Mouse (Mus musculus): Measurements from ENCODE around the gene Krtap6-2. TPM values are rescaled to one million over a fixed set of nuclear protein-coding genes. Genes with fewer than 3 reads are reported as not detected.

The Krtap6-2 gene
- not detected in 2 replicates for polyA plus RNA-seq (2012; rRNA removed)
- polyA plus RNA-seq (2014; fragmentation: Nextera tagmentation; extraction: Ambion mirVana), result not detected in 2 replicates

GRCm38 (mm10) chr16:89420011-89420410 is at the start of gene Krtap6-2:
TSS of gene Krtap6-2 (minus strand) at chr16:89420111.
- TF ChIP-seq POLR2A (IDR thresholded peaks at IDR 0.05; ENCODE audit: borderline replicate concordance, extremely low read depth, insufficient read depth, insufficient read length), result no peak
- Histone ChIP-seq H3K9ac (ENCODE audit: low read depth, low read length, severe bottlenecking) (no peak within 1 kb of the TSS), H3K27me3 (ENCODE audit: control insufficient read depth, insufficient read depth, low read length) (no peaks in the 10 kb centered on the region), H3K4me2 (replicated peaks; ENCODE audit: low read depth, low read length, severe bottlenecking) (no peak within 1 kb of the TSS), H3K36me3 (ENCODE audit: control insufficient read depth, insufficient read depth, low read length) (no peaks in the 10 kb centered on the region), H3K27ac (replicated peaks; ENCODE audit: low read depth, low read length) (no peak within 1 kb of the TSS), H3K4me3 (replicated peaks; ENCODE audit: low read length) (no peak within 1 kb of the TSS), H3K4me1 (ENCODE audit: control insufficient read depth, insufficient read depth, low read length) (no peaks in the 10 kb centered on the region), H3K9me3 (ENCODE audit: control insufficient read depth, low read length) (no peaks in the 10 kb centered on the region)
- no peak for DNase-seq (ENCODE audit: low spot score)
- 89% methylated on average over 3 of the region's 3 CpGs for WGBS
- ATAC-seq (ENCODE audit: low FRiP score, low read depth), result no peak

- no peaks in the 10 kb centered on the region for H3K36me3 ChIP-seq (ENCODE audit: control insufficient read depth, insufficient read depth, low read length)
- H3K27me3 ChIP-seq (ENCODE audit: control insufficient read depth, insufficient read depth, low read length), result no peaks in the 10 kb centered on the region
- no peak for TF ChIP-seq POLR2A (IDR thresholded peaks at IDR 0.05; ENCODE audit: borderline replicate concordance, extremely low read depth, insufficient read depth, insufficient read length)
- 85% methylated on average over 5 of the region's 5 CpGs for WGBS
- ATAC-seq (ENCODE audit: low FRiP score, low read depth), result no peak
- H3K9ac ChIP-seq (ENCODE audit: low read depth, low read length, severe bottlenecking), result no peak overlapping the region
- H3K9me3 ChIP-seq (ENCODE audit: control insufficient read depth, low read length), result no peaks in the 10 kb centered on the region
- DNase-seq (ENCODE audit: low spot score), result no peak
- H3K4me1 ChIP-seq (ENCODE audit: control insufficient read depth, insufficient read depth, low read length), result no peaks in the 10 kb centered on the region
- H3K4me3 ChIP-seq (replicated peaks; ENCODE audit: low read length), result no peak overlapping the region
- H3K27ac ChIP-seq (replicated peaks; ENCODE audit: low read depth, low read length), result no peak overlapping the region
- H3K4me2 ChIP-seq (replicated peaks; ENCODE audit: low read depth, low read length, severe bottlenecking), result no peak overlapping the region
These were observed 41.3 kb upstream of the Krtap6-2 start for GRCm38 (mm10) chr16:89461189-89461588.

- ATAC-seq (ENCODE audit: low FRiP score, low read depth) (no peak), DNase-seq (ENCODE audit: low spot score) (no peak)
- no peak overlapping the region for H3K4me2 ChIP-seq (replicated peaks; ENCODE audit: low read depth, low read length, severe bottlenecking)
- H3K9me3 ChIP-seq (ENCODE audit: control insufficient read depth, low read length), result no peaks in the 10 kb centered on the region
- H3K27ac ChIP-seq (replicated peaks; ENCODE audit: low read depth, low read length), result no peak overlapping the region
- no peaks in the 10 kb centered on the region for H3K4me1 ChIP-seq (ENCODE audit: control insufficient read depth, insufficient read depth, low read length)
- H3K4me3 ChIP-seq (replicated peaks; ENCODE audit: low read length), result no peak overlapping the region
- H3K9ac ChIP-seq (ENCODE audit: low read depth, low read length, severe bottlenecking), result no peak overlapping the region
- no peaks in the 10 kb centered on the region for H3K36me3 ChIP-seq (ENCODE audit: control insufficient read depth, insufficient read depth, low read length)
- 82% methylated on average over 2 of the region's 2 CpGs for WGBS
- no peaks in the 10 kb centered on the region for H3K27me3 ChIP-seq (ENCODE audit: control insufficient read depth, insufficient read depth, low read length)
- TF ChIP-seq POLR2A (IDR thresholded peaks at IDR 0.05; ENCODE audit: borderline replicate concordance, extremely low read depth, insufficient read depth, insufficient read length), result no peak
These were observed 9.7 kb upstream of the Krtap6-2 start for GRCm38 (mm10) chr16:89429586-89429985.

- no peaks in the 10 kb centered on the region for H3K9me3 ChIP-seq (ENCODE audit: control insufficient read depth, low read length)
These were observed 5.4 kb upstream of the Krtap6-2 start for GRCm38 (mm10) chr16:89425310-89425709.

GRCm38 (mm10) chr16:89416311-89416710 is 3.6 kb downstream of the Krtap6-2 start:
- no peaks in the 10 kb centered on the region for H3K27me3 ChIP-seq (ENCODE audit: control insufficient read depth, insufficient read depth, low read length)
- H3K9me3 ChIP-seq (ENCODE audit: control insufficient read depth, low read length), result no peaks in the 10 kb centered on the region
- WGBS, result 87% methylated on average over 3 of the region's 3 CpGs
- no peak overlapping the region for H3K27ac ChIP-seq (replicated peaks; ENCODE audit: low read depth, low read length)
- no peak overlapping the region for H3K9ac ChIP-seq (ENCODE audit: low read depth, low read length, severe bottlenecking)
- H3K4me1 ChIP-seq (ENCODE audit: control insufficient read depth, insufficient read depth, low read length), result no peaks in the 10 kb centered on the region
- no peak for TF ChIP-seq POLR2A (IDR thresholded peaks at IDR 0.05; ENCODE audit: borderline replicate concordance, extremely low read depth, insufficient read depth, insufficient read length)
- ATAC-seq (ENCODE audit: low FRiP score, low read depth) (no peak), DNase-seq (ENCODE audit: low spot score) (no peak)
- no peak overlapping the region for H3K4me2 ChIP-seq (replicated peaks; ENCODE audit: low read depth, low read length, severe bottlenecking)
- no peak overlapping the region for H3K4me3 ChIP-seq (replicated peaks; ENCODE audit: low read length)
- no peaks in the 10 kb centered on the region for H3K36me3 ChIP-seq (ENCODE audit: control insufficient read depth, insufficient read depth, low read length)

More at GRCm38 (mm10) chr16:89425310-89425709, 5.4 kb upstream of the Krtap6-2 start:
- H3K36me3 ChIP-seq (ENCODE audit: control insufficient read depth, insufficient read depth, low read length), result no peaks in the 10 kb centered on the region
- no peak overlapping the region for H3K27ac ChIP-seq (replicated peaks; ENCODE audit: low read depth, low read length)
- DNase-seq (ENCODE audit: low spot score), result no peak
- no peak for ATAC-seq (ENCODE audit: low FRiP score, low read depth)
- no peak overlapping the region for H3K9ac ChIP-seq (ENCODE audit: low read depth, low read length, severe bottlenecking)
- no peaks in the 10 kb centered on the region for H3K27me3 ChIP-seq (ENCODE audit: control insufficient read depth, insufficient read depth, low read length)
- WGBS, result 94% methylated on average over 5 of the region's 5 CpGs
- no peak overlapping the region for H3K4me3 ChIP-seq (replicated peaks; ENCODE audit: low read length)
- no peaks in the 10 kb centered on the region for H3K4me1 ChIP-seq (ENCODE audit: control insufficient read depth, insufficient read depth, low read length)
- no peak overlapping the region for H3K4me2 ChIP-seq (replicated peaks; ENCODE audit: low read depth, low read length, severe bottlenecking)
- no peak for TF ChIP-seq POLR2A (IDR thresholded peaks at IDR 0.05; ENCODE audit: borderline replicate concordance, extremely low read depth, insufficient read depth, insufficient read length)

Data from limb, embryonic 14.5 days (tissue).